Mouse (Mus musculus) E14TG2a.4 (cell line): ENCODE data around the gene Drc7.

ENCODE experiments used
- CTCF ChIP-seq: conservative IDR thresholded peaks from 2 replicates; pipeline ENCODE4 v1.5.1; 2014; ENCODE audit warnings: low read length
- NANOG ChIP-seq: IDR thresholded peaks from 2 replicates; pipeline ENCODE4 v1.6.1; 2014; ENCODE audit warnings: borderline replicate concordance, low read length, mixed read lengths
- POU5F1 ChIP-seq: IDR thresholded peaks from 2 replicates; pipeline ENCODE4 v1.6.1; 2014; ENCODE audit warnings: low read length, borderline replicate concordance

GRCm38 (mm10) chr8:95084744-95085431, 30.0 kb downstream of the Drc7 start:
- no peak for TF ChIP-seq POU5F1
- TF ChIP-seq CTCF = no peak
- TF ChIP-seq NANOG = no peak
